Mouse (Mus musculus) kidney, embryonic 14.5 days (tissue): ENCODE data around the gene Wnt7a. TPM values are rescaled to one million over a fixed set of nuclear protein-coding genes. Genes with fewer than 3 reads are reported as not detected.

Source experiments
- ATAC-seq: fragments of 200-750 bp; cut with Nextera tagmentation; 2 replicates; pipeline ENCODE4 v1.8.0; 2017; ENCODE audit warnings: moderate number of reproducible peaks, mild to moderate bottlenecking, moderate TSS enrichment, moderate library complexity; ENCODE audit not compliant: low FRiP score, low TSS enrichment
- H3K27ac ChIP-seq: fragments of 300-500 bp; sonication (generic); 2 replicates; pipeline ENCODE4 v1.5.1; 2014; ENCODE audit warnings: low read depth, mild to moderate bottlenecking, low read length, moderate library complexity, mixed read lengths
- H3K27me3 ChIP-seq: fragments of 300-500 bp; sonication (generic); 2 replicates; pipeline ENCODE4 v1.6.1; 2014; ENCODE audit warnings: mild to moderate bottlenecking, low read length; ENCODE audit not compliant: control insufficient read depth, insufficient read depth
- H3K36me3 ChIP-seq: fragments of 300-500 bp; sonication (generic); 2 replicates; pipeline ENCODE4 v1.6.1; 2014; ENCODE audit warnings: low read length, mixed read lengths; ENCODE audit not compliant: control insufficient read depth, insufficient read depth
- H3K4me1 ChIP-seq: fragments of 300-500 bp; sonication (generic); 2 replicates; pipeline ENCODE4 v1.6.1; 2014; ENCODE audit warnings: low read length, mixed read lengths; ENCODE audit not compliant: control insufficient read depth, insufficient read depth
- H3K4me2 ChIP-seq: fragments of 300-500 bp; sonication (generic); replicated peaks from 2 replicates; pipeline ENCODE4 v1.6.1; 2014; ENCODE audit warnings: low read depth, mild to moderate bottlenecking, low read length
- H3K4me3 ChIP-seq: fragments of 300-500 bp; sonication (generic); 2 replicates; pipeline ENCODE4 v1.5.1; 2014; ENCODE audit warnings: mild to moderate bottlenecking, low read length
- H3K9ac ChIP-seq: fragments of 300-500 bp; sonication (generic); 2 replicates; pipeline ENCODE4 v1.6.1; 2014; ENCODE audit warnings: low read depth, mild to moderate bottlenecking, low read length, moderate library complexity
- H3K9me3 ChIP-seq: fragments of 300-500 bp; sonication (generic); 2 replicates; pipeline ENCODE4 v1.6.1; 2016; ENCODE audit warnings: low read length; ENCODE audit not compliant: control insufficient read depth
- WGBS: fragments of 180-500 bp; shearing (Covaris S2); extraction: QIAGEN DNeasy Blood & Tissue Kit; methylation state at CpG from one replicate; pipeline ENCODE4 v1.1.7; 2014; 5-methylcytosine and 5-hydroxymethylcytosine counted together
- polyA plus RNA-seq: library from polyadenylated mRNA; unstranded; fragments of >200 nt; fragmentation: Nextera tagmentation; extraction: Ambion mirVana; gene quantifications from 2 replicates; pipeline ENCODE4 v1.2.1, GENCODE M21; 2014

Gene Wnt7a
- polyA plus RNA-seq, 1 experiment from 2014 or later, result 0.22 TPM

DNA sequence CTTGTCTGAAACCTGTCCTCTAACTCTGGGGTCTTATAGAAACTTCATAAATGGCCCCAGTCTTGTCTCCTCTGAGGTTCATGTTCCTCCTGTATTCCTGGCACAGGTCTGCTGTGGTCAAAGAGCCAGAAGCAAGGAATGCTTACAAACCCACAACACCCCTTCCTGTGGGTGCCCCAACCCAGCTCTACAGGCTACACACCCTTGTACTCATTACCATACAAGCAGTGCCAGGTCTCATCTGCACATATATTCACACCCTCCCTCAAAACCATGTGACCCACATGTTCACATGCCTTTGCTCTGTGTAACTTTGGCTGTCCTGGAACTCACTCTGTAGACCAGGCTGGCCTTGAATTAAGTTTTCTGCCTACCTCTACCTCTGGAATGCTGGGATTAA lies 38.2 kb downstream of the Wnt7a start:
- H3K4me1 ChIP-seq, result no peaks in the 10 kb centered on the region
- no peak overlapping the region for H3K4me2 ChIP-seq
- no peaks in the 10 kb centered on the region for H3K9me3 ChIP-seq
- H3K36me3 ChIP-seq, result no peaks in the 10 kb centered on the region
- no peak for ATAC-seq
- H3K27me3 ChIP-seq, result no peaks in the 10 kb centered on the region
- H3K4me3 ChIP-seq, result no peak overlapping the region
- H3K27ac ChIP-seq, result no peak overlapping the region
- H3K9ac ChIP-seq, result no peak overlapping the region

DNA sequence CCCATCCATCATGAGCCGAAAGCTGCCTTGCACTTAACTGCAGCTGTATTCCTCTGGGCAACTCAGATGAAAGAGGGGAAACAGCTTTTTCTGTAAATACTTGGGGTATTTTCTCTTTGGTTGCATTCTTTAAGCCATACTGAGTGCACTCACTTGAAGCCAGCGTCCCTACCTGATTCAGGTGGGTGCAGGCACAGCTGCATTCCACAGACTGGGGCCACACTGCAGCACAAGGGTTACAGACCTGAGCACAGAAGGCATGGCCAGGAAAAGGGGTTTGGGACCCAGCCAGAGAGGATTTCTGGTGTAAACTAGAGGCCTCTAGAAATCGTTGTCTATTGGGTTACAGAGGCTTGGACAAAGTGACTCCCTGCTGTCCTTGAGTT lies 38.6 kb downstream of the Wnt7a start:
- no peaks in the 10 kb centered on the region for H3K27me3 ChIP-seq
- no peak overlapping the region for H3K27ac ChIP-seq
- 28% methylated on average over 3 of the region's 3 CpGs for WGBS
- H3K4me1 ChIP-seq, result no peaks in the 10 kb centered on the region
- no peak overlapping the region for H3K4me3 ChIP-seq
- no peak overlapping the region for H3K4me2 ChIP-seq
- H3K9me3 ChIP-seq, result no peaks in the 10 kb centered on the region
- H3K36me3 ChIP-seq, result no peaks in the 10 kb centered on the region
- H3K9ac ChIP-seq, result no peak overlapping the region
- ATAC-seq, result 0 out of 2 replicates have a peak, but pooled peaks have one; percentile 10

DNA sequence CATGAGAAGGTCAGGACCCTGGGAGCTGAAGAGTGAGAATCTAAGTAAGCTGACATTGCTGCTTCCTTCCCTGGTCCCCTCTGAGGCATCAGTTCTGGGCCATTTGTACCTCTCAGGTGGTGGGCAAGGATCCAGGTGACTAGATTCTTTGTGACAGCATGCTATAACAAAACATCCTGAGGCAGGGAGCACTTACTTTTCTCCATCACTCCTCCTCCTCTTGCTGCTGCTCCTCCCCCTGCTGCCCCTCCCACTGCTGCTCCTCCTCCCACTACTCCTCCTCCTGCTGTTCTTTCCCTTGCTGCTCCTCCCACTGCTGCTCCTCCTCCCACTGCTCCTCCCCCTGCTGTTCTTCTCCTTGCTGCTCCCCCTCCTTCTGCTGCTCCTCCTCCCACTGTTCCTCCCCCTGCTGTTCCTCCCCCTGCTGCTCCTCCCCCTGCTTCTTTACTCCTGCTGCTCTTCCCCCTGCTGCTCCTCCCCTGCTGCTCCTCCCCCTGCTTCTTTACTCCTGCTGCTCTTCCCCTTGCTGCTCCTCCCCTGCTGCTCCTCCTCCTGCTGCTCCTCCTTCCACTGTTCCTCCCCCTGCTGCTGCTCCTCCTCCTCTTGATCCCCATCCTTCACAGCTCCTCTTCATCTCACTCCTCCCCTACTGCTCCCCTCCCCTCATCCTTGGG lies 39.1 kb downstream of the Wnt7a start:
- H3K27me3 ChIP-seq, result no peaks in the 10 kb centered on the region
- no peak overlapping the region for H3K4me2 ChIP-seq
- H3K4me1 ChIP-seq, result no peaks in the 10 kb centered on the region
- H3K4me3 ChIP-seq, result no peak overlapping the region
- H3K9ac ChIP-seq, result no peak overlapping the region
- no peak; the same call in 1 of the 2 replicates for ATAC-seq
- no peaks in the 10 kb centered on the region for H3K36me3 ChIP-seq
- no peaks in the 10 kb centered on the region for H3K9me3 ChIP-seq
- no peak overlapping the region for H3K27ac ChIP-seq

DNA sequence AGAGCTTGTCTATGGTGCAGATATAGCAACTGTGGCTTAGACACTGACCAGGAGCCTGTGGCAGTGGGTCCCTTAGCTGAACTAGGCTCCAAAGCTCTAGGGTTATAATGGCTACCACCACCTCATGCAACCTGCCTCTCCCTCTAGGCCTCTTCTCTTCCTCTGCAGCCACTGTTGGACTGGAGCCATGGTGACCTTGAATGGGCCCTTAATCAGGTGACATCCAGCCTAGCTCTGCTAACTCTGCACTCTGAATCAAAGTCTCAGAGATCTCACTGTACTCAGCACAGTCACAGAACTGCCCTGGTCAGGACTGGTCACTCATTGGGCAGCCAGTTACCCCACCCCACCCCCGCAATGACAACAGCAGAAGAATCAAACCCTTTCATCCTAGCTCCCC lies 44.4 kb downstream of the Wnt7a start:
- peaks cover 7% of the 10 kb centered on the region; the same call in 1 of the 2 replicates for H3K4me1 ChIP-seq
- H3K4me2 ChIP-seq, result no peak overlapping the region
- no peak overlapping the region for H3K4me3 ChIP-seq
- ATAC-seq, result no peak
- no peaks in the 10 kb centered on the region for H3K27me3 ChIP-seq
- 88% methylated on average over 1 of the region's 1 CpGs for WGBS
- H3K9ac ChIP-seq, result no peak overlapping the region
- no peaks in the 10 kb centered on the region for H3K36me3 ChIP-seq
- H3K27ac ChIP-seq, result no peak overlapping the region
- no peaks in the 10 kb centered on the region for H3K9me3 ChIP-seq

DNA sequence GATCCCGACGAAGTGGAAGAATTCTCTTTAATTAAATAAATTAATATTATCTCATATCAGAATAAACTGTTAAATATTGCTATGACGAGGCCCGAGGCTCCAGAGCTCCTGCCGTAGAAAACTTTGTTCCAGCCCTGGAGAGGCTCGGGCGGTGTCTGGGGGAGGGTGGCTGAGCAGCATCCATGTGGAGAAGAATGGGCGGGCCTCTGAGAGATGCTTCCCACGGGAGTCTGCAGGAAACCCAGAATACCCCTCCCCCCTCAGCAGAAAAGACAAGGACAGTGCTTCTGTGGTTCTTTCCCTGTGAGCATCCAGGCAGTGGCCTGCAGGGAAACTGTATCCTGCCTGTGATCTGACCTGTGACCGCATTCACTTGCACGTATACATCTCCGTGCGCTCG lies 45.7 kb downstream of the Wnt7a start:
- H3K27me3 ChIP-seq, result no peaks in the 10 kb centered on the region
- 30% methylated on average over 14 of the region's 14 CpGs for WGBS
- no peak overlapping the region for H3K9ac ChIP-seq
- ATAC-seq, result peak; percentile 47; the same call in 1 of the 2 replicates
- H3K4me3 ChIP-seq, result no peak overlapping the region
- no peaks in the 10 kb centered on the region for H3K36me3 ChIP-seq
- H3K4me2 ChIP-seq, result no peak overlapping the region
- peaks cover 7% of the 10 kb centered on the region; the same call in 1 of the 2 replicates for H3K4me1 ChIP-seq
- H3K27ac ChIP-seq, result no peak overlapping the region
- H3K9me3 ChIP-seq, result no peaks in the 10 kb centered on the region

DNA sequence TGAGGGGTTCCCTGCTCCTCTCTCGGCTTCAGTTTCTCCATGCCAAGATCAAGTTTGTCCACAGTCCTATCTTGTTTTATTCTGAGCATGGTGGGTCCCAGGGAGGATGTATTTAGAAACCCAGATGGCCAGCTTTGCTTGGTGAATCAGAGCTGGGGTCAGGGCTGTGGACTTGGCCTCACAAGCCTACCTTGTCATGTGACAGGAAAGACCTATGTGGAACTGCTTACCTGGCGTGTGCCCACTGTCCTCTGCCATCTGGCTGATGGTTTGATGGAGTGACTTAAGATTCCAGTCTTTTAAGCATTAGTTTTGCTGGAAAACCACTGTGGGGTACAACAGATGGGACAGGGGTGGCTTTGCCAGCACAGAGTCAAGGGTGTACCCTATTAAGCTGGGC lies 48.4 kb downstream of the Wnt7a start:
- H3K36me3 ChIP-seq, result no peaks in the 10 kb centered on the region
- H3K27me3 ChIP-seq, result no peaks in the 10 kb centered on the region
- no peak overlapping the region for H3K27ac ChIP-seq
- no peak overlapping the region for H3K4me3 ChIP-seq
- 72% methylated on average over 2 of the region's 2 CpGs for WGBS
- H3K4me2 ChIP-seq, result no peak overlapping the region
- H3K9ac ChIP-seq, result no peak overlapping the region
- H3K4me1 ChIP-seq, result peaks cover 7% of the 10 kb centered on the region; the same call in 1 of the 2 replicates
- no peak for ATAC-seq
- H3K9me3 ChIP-seq, result no peaks in the 10 kb centered on the region

DNA sequence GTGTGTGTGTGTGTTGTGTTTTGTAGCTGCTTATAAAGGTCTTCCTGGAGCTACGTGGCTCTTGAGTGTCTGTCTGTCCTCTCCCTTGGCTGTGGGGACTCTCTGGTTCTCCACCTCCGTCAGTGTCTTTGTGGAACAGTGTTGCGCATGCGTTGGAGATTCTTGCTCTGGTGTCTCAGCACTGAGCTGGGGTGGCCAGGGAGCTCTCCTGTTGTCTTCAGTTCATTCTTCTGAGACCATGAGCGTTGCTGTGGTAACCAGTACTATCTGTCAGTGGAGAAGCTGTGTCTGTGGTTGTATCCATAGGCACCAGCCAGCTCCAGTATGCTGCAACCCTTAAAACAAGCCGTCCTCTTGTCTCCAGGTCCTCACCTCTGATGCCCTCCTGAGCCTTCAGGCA lies 50.2 kb downstream of the Wnt7a start:
- WGBS, result 86% methylated on average over 6 of the region's 6 CpGs
- peaks cover 7% of the 10 kb centered on the region; the same call in 1 of the 2 replicates for H3K4me1 ChIP-seq

DNA sequence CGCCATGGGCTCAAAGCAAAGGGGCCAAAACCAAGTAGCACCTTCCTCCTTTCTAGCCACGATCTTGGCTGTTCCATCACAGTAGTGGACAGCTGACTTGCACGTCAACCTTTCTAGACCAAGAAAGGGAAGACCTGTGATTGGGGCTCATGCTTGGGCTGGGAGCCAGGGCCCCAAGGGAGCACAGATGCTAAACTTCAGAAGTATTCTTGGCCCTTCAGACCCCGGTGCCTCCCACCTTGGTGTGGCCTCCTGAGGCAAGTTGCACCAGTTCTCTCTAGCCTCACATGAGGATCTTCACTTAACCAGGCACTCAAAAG lies 50.8 kb downstream of the Wnt7a start:
- no peak for ATAC-seq
- Histone ChIP-seq H3K27ac (no peak overlapping the region), H3K4me1 (peaks cover 2% of the 10 kb centered on the region; the same call in 1 of the 2 replicates)

More for the DNA sequence above, 50.2 kb downstream of the Wnt7a start:
- H3K36me3 ChIP-seq, result no peaks in the 10 kb centered on the region
- no peak overlapping the region for H3K9ac ChIP-seq
- no peak for ATAC-seq
- H3K27me3 ChIP-seq, result no peaks in the 10 kb centered on the region
- no peak overlapping the region for H3K4me2 ChIP-seq
- no peaks in the 10 kb centered on the region for H3K9me3 ChIP-seq
- no peak overlapping the region for H3K27ac ChIP-seq
- H3K4me3 ChIP-seq, result no peak overlapping the region

DNA sequence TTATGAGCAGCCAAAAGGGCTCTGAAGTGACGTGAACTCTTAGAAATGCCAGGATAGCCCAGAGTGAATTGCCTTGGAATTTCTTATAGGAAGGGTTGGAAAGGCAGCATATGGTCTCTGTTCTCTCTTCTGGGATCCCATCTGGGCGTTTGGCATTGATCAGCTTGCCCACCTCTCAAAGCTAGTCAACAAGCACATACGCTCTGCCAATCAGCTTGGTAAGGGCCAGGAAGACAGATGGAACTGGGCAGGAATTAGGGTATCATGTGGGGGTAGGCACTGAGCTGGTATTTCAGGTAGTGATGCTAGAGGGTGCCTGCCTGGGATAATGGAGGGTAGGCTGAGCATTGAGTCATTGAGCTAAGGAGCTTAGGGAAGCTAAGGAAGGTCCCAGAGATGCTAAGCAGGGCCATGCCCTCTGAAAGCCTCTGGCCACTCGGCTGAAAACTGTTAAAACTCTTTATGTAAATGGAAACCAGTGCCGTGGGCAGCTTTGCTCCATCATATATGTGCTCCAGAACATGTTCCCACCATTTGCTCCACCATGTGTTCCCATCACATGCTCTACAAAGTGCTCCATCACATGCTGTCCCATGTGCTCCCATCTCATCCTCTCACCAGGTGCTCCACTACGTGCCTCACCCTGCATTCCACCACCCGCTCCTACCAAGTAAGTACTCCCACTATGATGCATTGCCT lies 51.3 kb downstream of the Wnt7a start:
- H3K27me3 ChIP-seq, result no peaks in the 10 kb centered on the region
- H3K36me3 ChIP-seq, result no peaks in the 10 kb centered on the region
- WGBS, result 87% methylated on average over 7 of the region's 7 CpGs

More for the DNA sequence above, 50.8 kb downstream of the Wnt7a start:
- Histone ChIP-seq H3K36me3 (no peaks in the 10 kb centered on the region), H3K9me3 (no peaks in the 10 kb centered on the region), H3K9ac (no peak overlapping the region), H3K27me3 (no peaks in the 10 kb centered on the region), H3K4me3 (no peak overlapping the region), H3K4me2 (no peak overlapping the region)
- whole genome bisulfite sequencing, result 87% methylated on average over 4 of the region's 4 CpGs

More for the DNA sequence above, 51.3 kb downstream of the Wnt7a start:
- H3K4me3 ChIP-seq, result no peak overlapping the region
- no peak overlapping the region for H3K9ac ChIP-seq
- H3K9me3 ChIP-seq, result no peaks in the 10 kb centered on the region
- no peak for ATAC-seq
- no peak overlapping the region for H3K4me2 ChIP-seq
- no peak overlapping the region for H3K27ac ChIP-seq
- H3K4me1 ChIP-seq, result no peaks in the 10 kb centered on the region
